Comparison of ENCODE assay signal across 24 mouse cellular contexts in the genomic region with DNA sequence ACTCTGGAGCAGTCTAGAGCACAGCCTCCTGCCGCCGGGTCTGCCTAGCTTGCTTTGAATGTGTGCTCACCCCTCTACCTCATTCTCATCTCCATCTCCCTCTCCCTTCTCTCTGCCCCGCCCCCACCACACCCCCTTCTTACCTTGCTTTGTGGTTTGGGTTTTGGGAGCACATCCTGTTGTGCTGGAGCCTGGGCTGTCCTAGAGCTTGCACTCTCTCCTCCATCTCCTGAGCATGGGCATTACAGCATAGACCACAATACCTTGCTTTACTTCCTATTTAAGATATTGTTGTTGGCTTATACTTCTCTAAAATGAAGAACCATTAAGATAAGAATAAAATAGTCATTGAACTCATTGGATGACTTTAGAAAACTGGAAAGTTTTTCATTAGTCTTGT. TPM values are rescaled to one million over a fixed set of nuclear protein-coding genes. Genes with fewer than 3 reads are reported as not detected.
DNase-seq lines count a peak whose midpoint lies in the region; ATAC-seq lines count a peak whose summit lies in the region.
"Had no signal": no experiment of that assay in that cellular context is flagged by ENCODE, and none has a peak within 500 bp of the region (broad histone marks: within the 10 kb centered on the region; RNA-seq: fewer than 3 reads in every experiment).

No protein-coding gene starts in this region.

- ATAC-seq in inflammation-experienced regulatory T-cells, adult 6 months: peak; percentile 35
- ATAC-seq: forebrain, postnatal 0 days; lung, postnatal 0 days had no signal

- DNase-seq in heart, adult 11 months: peak; percentile 81
- no peak for DNase-seq in heart, adult 9 months (ENCODE audit: low spot score in 2 of 2)
- DNase-seq in thymus, postnatal 4 days: peak; percentile 21
- no peak for DNase-seq in thymus, postnatal 14 days
- DNase-seq in layer of hippocampus, adult 11-12 months (ENCODE audit: low spot score): no peak
- no peak for DNase-seq in adrenal gland, adult (ENCODE audit: inconsistent age in 2 of 2, low spot score in 1 of 2)
- no peak for DNase-seq in layer of hippocampus, adult 9-11 months
- DNase-seq: adrenal gland, adult 2 months; adrenal gland, postnatal 36 days; cerebellum, adult 2 months; cerebellum, postnatal 14 days; forebrain, postnatal 0 days; gastrocnemius, postnatal 10 days; heart, postnatal 36 days; kidney, adult 11 months; kidney, postnatal 25 days; layer of hippocampus, postnatal 36 days; left cerebral cortex, postnatal 4 days; lung, adult 18-20 months; lung, postnatal 4 days; right cerebral cortex, postnatal 4 days; thymus, postnatal 25 days had no signal

RNA-seq across cellular contexts. Expression of a gene that starts 38.1 kb away (rescaled TPM):
- polyA plus RNA-seq in inflammation-experienced regulatory T-cells, adult 6 months (2017; shearing (Covaris generic)): 10 to 100 TPM; 36.9 to 52.5 (median 45.6) TPM

RNA-seq across cellular contexts. Expression of a gene that starts 54.8 kb away (rescaled TPM):
- polyA plus RNA-seq in inflammation-experienced regulatory T-cells, adult 6 months (2017; shearing (Covaris generic)): 1 to 10 TPM in 2 of 3 experiments, under 1 TPM in 1; 0.89 to 2.0 (median 1.9) TPM

Comparison
In these comparisons a context has a peak if more than half of its experiments do, and no peak if none do; other contexts are left out.
1. DNase-seq: peak in heart, adult 11 months (single experiment) and thymus, postnatal 4 days (single experiment); none in heart, adult 9 months (0 of 2), thymus, postnatal 14 days (single experiment), layer of hippocampus, adult 11-12 months (single experiment), adrenal gland, adult (0 of 2) and layer of hippocampus, adult 9-11 months (single experiment).